Mouse (Mus musculus) C2C12 (cell line): ENCODE data around the gene Pcp2.
A peak's percentile ranks its signal among the peaks of the same experiment; 100 is the strongest.

Experiments used
- CTCF ChIP-seq: IDR thresholded peaks from one replicate; pipeline ENCODE4 v1.5.1; 2011; ENCODE audit not compliant: control insufficient read depth, insufficient read depth, insufficient read length
- MYOG ChIP-seq: IDR thresholded peaks from one replicate; pipeline ENCODE4 v1.6.1; 2011; ENCODE audit not compliant: control insufficient read depth, insufficient read length; ENCODE audit errors: extremely low read depth
- USF1 ChIP-seq: IDR thresholded peaks from one replicate; pipeline ENCODE4 v1.6.1; 2011; ENCODE audit warnings: low read depth, mild to moderate bottlenecking, control low read depth, moderate library complexity

DNA sequence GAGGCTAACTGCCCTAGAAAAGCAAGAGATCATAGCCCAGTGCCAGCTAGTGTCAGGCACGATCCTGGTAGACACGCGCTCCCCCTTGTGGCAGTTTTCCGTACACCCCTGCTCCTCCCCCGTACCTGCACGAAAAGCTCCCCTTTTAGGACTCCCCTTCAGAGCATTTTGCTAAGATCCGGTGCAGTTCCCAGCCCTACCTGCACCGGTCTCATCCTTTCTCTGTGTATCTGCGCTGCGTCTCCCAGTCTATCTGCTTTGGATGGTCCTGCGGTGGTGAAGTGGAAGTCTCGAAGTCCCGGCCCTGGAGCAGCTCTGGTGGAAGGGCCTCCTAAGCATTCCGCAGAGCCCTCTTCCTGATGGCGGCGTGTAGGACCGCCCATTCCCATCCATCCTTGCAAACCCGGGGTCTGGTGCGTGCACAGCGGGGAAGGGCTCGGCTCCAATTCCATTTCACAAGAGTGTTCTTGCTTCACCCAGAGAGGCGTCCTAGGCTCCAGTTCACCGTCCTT, 46.7 kb upstream of the Pcp2 start, which contains the start of gene Fcor:
- TF ChIP-seq MYOG (no peak), CTCF (peak; percentile 90), USF1 (no peak)
